Mouse (Mus musculus) bone marrow macrophage, adult 2 months (primary cell): ENCODE data around the gene Foxj3.

Experiments
- CTCF ChIP-seq: IDR thresholded peaks from 2 replicates; pipeline ENCODE4 v1.5.1; 2012; ENCODE audit warnings: low read depth, mild to moderate bottlenecking, low read length, moderate library complexity
- POLR2A ChIP-seq: IDR thresholded peaks from 2 replicates; pipeline ENCODE4 v1.6.1; 2012; ENCODE audit warnings: mild to moderate bottlenecking, low read depth, low read length, borderline replicate concordance

GRCm38 (mm10) chr4:119492291-119492932 lies 44.4 kb upstream of the Foxj3 start, which contains the start of gene Rimkla:
- TF ChIP-seq POLR2A (no peak), CTCF (no peak)
